Mouse (Mus musculus): Measurements from ENCODE around the gene Nid1. TPM values are rescaled to one million over a fixed set of nuclear protein-coding genes. Genes with fewer than 3 reads are reported as not detected.
"Not testable (repeated sequence)": the region's sequence is repeated elsewhere in the genome, so short reads cannot be mapped to it uniquely, and the experiment has no call there.

Gene Nid1
- 75.8 and 111 TPM in 2 replicates for polyA plus RNA-seq (2015; fragmentation: Nextera tagmentation; extraction: Ambion mirVana)

DNA sequence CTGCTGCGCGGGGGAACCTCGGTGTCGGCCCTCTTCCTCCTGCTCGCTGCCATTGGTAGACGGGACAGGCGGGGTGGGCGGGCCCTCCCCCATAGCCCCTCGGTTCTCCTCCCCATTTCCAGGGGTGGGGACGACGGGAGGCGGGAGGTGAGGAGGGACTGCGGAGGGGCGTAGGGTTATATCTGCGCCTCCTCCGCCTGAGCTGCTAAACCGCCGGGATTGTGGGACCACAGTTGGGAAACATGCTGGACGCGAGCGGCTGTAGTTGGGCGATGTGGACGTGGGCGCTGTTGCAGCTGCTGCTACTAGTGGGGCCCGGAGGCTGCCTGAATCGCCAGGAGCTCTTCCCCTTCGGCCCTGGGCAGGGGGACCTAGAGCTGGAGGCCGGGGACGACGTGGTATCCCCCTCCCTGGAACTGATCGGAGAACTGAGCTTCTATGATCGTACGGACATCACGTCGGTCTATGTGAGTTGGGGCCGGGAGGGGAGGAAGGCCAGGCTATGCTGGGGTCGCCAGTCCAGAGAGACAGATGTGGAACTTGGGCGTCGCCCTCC, at the start of gene Nid1:
Gene Nid1 (plus strand): TSS at position 92 of the 556 bp plus-strand sequence.
- H3K27ac ChIP-seq, result peak within 1 kb of the TSS; percentile 37; the same call in 1 of the 2 replicates
- H3K9ac ChIP-seq; H3K36me3 ChIP-seq; H3K9me3 ChIP-seq (replicated peaks); H3K27me3 ChIP-seq; H3K4me1 ChIP-seq (replicated peaks): not testable (repeated sequence)
- peak within 1 kb of the TSS; percentile 57 for H3K4me2 ChIP-seq
- H3K4me3 ChIP-seq, result peak within 1 kb of the TSS; percentile 44
- WGBS, result under 1% methylated on average over 27 of the region's 39 CpGs
- peak; percentile 85 for ATAC-seq (replicated peaks; ENCODE audit: insufficient number of reproducible peaks, insufficient read depth, low FRiP score, low read depth)

DNA sequence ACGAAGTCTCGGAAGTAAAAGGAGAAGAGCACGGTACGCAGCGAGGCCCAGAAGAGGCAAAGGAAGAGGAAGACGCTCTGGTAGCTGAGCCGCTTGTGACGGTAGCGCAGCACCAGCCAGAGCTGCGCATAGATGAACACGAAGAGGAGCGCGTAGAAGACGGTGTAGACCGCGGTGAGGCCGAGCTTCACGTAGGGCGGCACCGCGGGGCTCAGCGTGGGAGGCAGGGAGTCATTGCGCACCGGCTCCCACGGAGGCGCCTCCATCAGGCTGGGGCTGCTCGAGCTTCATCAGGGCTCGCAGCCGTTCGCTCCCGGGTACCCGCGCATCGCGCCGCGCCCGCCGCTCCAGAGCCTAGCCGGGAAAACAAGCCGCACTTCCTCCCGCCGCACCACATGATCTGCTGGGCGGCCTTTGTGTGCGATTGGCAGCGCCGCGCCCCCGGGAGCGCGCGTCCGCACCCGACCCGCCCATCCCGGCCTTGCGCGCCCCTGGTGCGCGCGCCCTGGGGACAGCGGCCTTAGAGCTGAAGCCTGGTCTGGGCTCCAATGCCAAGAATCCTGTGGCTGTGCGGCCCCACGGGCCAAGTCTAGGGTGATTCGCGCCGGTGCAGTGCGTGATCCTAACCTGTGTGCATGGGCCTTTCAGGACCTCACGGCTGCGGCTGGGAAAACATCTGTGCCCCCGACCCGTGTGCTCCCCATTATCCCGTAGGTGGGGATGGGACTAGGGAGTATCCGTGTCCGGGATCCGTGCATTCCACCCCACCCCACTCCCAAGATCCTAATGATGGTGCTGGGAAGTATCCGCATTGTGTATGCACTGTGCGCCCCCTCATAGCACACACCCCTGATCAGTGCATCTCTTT, 43.9 kb upstream of the Nid1 start, which contains the start of gene Gpr137b:
Gene Gpr137b (minus strand): TSS at position 787 of the 868 bp plus-strand sequence.
- not testable (repeated sequence) for H3K27ac ChIP-seq; H3K36me3 ChIP-seq; H3K9me3 ChIP-seq (replicated peaks); H3K27me3 ChIP-seq; H3K4me1 ChIP-seq (replicated peaks)
- Histone ChIP-seq H3K9ac (0 out of 2 replicates have a peak within 1 kb of the TSS, but pooled peaks have one; percentile 41), H3K4me2 (peak within 1 kb of the TSS; percentile 72), H3K4me3 (peak within 1 kb of the TSS; percentile 51)
- 0% methylated on average over 47 of the region's 78 CpGs for WGBS
- peak; percentile 84 for ATAC-seq (replicated peaks; ENCODE audit: insufficient number of reproducible peaks, insufficient read depth, low FRiP score, low read depth)

DNA sequence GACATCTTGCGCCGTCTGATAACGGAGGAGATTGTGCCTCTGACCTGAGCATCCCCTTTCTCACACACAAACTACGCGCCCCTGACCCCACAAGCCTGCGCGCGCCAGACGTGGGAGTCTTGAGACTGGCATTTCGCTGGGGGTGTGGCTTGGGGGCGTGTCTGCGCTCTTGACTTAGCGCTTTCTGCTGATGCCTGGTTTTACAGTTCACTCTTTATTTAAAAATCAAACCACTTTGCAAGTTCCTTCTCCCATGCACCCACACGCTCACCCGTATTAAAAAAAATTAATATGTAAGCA, 43.3 kb upstream of the Nid1 start:
- H3K27me3 ChIP-seq; H3K4me1 ChIP-seq (replicated peaks); H3K9ac ChIP-seq; H3K36me3 ChIP-seq; H3K9me3 ChIP-seq (replicated peaks); H3K27ac ChIP-seq: not testable (repeated sequence)
- H3K4me3 ChIP-seq, result peak overlapping the region; percentile 51
- peak overlapping the region; percentile 72 for H3K4me2 ChIP-seq
- WGBS, result under 1% methylated on average over 15 of the region's 15 CpGs
- ATAC-seq (replicated peaks; ENCODE audit: insufficient number of reproducible peaks, insufficient read depth, low FRiP score, low read depth), result peak; percentile 33; the same call in 1 of the 2 replicates

DNA sequence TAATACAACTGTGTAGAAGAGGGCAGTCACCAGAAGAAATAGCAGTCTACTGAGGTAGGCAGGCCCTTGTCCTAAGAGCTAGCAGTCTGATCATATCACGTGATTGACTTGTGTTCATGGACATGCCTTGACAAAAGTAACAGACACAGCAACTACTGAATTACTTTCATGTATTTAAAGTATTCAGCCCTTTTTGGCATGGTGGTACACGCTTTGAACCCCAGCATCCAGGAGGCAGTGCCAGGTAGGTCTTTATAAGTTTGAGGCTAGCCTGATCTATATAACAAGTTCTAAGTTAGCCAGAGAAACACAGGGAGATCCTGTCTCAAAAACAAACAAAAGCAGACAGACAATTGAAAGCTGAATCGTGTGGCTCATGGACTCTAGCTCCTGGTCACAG, 36.5 kb upstream of the Nid1 start:
- not testable (repeated sequence) for H3K4me2 ChIP-seq; H3K27ac ChIP-seq; ATAC-seq (replicated peaks; ENCODE audit: insufficient number of reproducible peaks, insufficient read depth, low FRiP score, low read depth); H3K9ac ChIP-seq; H3K9me3 ChIP-seq (replicated peaks); H3K4me1 ChIP-seq (replicated peaks); H3K36me3 ChIP-seq; H3K4me3 ChIP-seq; H3K27me3 ChIP-seq
- 66% methylated on average over 3 of the region's 3 CpGs for WGBS

DNA sequence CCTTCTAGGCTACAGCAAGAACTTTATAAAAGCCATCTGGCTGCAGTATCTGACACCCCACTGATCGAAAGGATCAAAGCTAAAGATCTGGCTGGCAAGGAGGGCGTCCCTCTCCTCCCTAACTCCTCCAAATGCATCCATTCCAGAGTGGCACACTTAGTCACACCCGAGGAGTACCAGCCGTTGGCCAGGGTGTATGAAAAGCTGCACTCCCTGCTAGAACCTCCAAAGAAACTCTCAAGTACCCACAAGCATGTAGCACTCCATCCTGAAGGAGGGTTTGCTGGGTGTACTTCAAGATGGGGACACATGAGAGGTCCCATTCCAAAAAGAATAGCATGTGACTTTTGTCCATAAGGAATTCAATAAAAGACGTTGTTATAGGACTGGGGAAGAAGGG, 34.5 kb upstream of the Nid1 start:
- 55% methylated on average over 5 of the region's 5 CpGs for WGBS
- H3K9ac ChIP-seq; H3K4me3 ChIP-seq; H3K27me3 ChIP-seq; H3K27ac ChIP-seq; H3K9me3 ChIP-seq (replicated peaks); H3K36me3 ChIP-seq; H3K4me1 ChIP-seq (replicated peaks); H3K4me2 ChIP-seq; ATAC-seq (replicated peaks; ENCODE audit: insufficient number of reproducible peaks, insufficient read depth, low FRiP score, low read depth): not testable (repeated sequence)

DNA sequence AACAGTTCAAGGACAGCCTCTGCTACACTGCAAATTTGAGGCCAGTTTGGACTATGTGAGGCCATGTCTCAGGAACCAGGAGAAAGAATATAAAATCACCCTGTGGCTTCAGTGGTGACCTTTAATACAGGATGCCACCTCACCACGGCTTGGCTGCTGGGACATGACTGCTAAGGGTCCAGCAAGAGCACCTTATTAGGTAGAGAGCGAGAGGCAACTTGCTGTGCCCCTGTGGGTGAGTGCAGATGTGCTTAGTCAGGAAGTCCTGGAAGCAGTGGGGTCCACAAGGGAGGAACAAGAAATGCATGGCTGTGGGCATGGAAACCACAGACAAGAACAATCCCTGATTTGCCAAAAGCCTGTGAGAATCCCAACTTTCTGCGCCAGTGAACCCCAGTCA, 34.0 kb upstream of the Nid1 start:
- not testable (repeated sequence) for H3K4me3 ChIP-seq; ATAC-seq (replicated peaks; ENCODE audit: insufficient number of reproducible peaks, insufficient read depth, low FRiP score, low read depth); H3K9me3 ChIP-seq (replicated peaks); H3K9ac ChIP-seq; H3K27me3 ChIP-seq; H3K27ac ChIP-seq; H3K36me3 ChIP-seq; H3K4me1 ChIP-seq (replicated peaks); H3K4me2 ChIP-seq
- 73% methylated on average over 3 of the region's 3 CpGs for WGBS

DNA sequence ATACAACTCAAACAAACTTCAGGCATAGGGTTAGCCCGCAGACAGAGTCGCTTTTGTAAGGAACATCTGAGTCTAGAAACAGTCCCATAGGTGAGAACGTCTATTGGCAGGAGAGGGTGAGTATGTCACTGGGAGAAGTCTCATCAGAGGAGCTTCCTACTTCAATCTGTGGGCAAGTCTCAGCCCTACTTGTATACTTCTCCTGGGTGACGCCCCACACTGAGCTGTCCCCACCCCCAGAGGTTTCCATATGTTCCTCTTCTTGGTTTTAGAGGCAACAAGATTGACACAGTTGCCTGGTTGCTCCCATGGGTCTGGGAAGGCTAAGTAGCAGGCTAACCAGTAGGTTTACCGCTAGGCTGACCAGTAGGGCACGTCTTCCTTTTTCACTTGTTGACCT, 33.5 kb upstream of the Nid1 start:
- H3K27ac ChIP-seq; H3K4me2 ChIP-seq; H3K36me3 ChIP-seq; H3K4me1 ChIP-seq (replicated peaks); H3K9ac ChIP-seq; H3K4me3 ChIP-seq; H3K9me3 ChIP-seq (replicated peaks); H3K27me3 ChIP-seq; ATAC-seq (replicated peaks; ENCODE audit: insufficient number of reproducible peaks, insufficient read depth, low FRiP score, low read depth): not testable (repeated sequence)
- WGBS, result 68% methylated on average over 5 of the region's 6 CpGs

DNA sequence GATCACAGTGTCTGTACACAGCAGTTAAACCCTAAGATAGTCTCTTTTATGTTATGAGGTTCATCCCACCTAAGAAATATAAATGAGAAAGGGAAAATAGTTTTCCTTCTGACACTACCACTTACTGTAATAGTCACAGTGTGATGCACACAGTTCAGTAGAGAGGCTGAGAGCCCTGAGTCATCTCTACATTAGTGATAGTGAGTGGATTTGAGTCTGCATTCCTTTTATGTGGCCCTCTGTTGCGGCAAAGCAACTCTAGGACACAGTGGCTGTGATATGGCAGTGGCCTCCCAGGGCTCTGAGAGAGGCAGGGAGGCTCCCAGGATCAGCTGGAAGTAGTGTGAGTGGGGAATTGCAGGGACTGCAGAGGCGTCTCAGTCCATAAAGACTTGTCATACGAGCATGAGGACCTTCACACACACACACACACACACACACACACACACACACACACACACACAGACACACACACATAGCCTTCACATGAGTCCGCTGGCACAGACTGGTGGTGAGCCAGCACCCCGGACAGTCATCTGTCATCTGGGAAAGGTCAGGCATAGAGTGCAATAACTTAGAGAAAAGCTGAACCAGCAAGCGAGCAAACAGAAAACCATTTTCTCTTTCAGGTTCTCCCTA, 32.7 kb upstream of the Nid1 start:
- WGBS, result 61% methylated on average over 6 of the region's 6 CpGs
- not testable (repeated sequence) for H3K4me1 ChIP-seq (replicated peaks); H3K27ac ChIP-seq; H3K36me3 ChIP-seq; H3K4me3 ChIP-seq; H3K27me3 ChIP-seq; H3K4me2 ChIP-seq; H3K9me3 ChIP-seq (replicated peaks); ATAC-seq (replicated peaks; ENCODE audit: insufficient number of reproducible peaks, insufficient read depth, low FRiP score, low read depth); H3K9ac ChIP-seq

DNA sequence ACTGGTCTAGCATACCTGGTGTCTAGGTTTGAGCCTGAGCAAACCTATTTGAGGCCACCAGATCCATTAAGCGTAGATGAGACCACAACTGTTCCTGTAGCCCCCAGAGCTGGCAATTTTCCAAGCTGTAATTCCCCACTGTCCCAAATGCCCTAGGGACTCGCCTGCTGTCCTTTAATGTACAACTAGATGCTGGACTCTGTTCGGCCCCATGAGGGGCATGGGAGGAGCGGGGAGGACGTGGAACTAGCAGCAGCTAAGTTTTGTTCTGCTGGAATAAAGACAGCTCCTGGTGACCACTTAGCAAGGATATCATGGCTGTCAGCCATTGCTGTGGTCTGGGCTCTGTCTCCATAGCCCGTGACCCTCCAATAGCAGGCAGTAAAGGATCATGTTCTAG, 31.8 kb upstream of the Nid1 start:
- H3K4me1 ChIP-seq (replicated peaks); H3K9me3 ChIP-seq (replicated peaks); ATAC-seq (replicated peaks; ENCODE audit: insufficient number of reproducible peaks, insufficient read depth, low FRiP score, low read depth); H3K36me3 ChIP-seq; H3K4me2 ChIP-seq; H3K27ac ChIP-seq; H3K27me3 ChIP-seq; H3K9ac ChIP-seq; H3K4me3 ChIP-seq: not testable (repeated sequence)
- WGBS, result no CpG with 5 or more reads among the region's 6 CpGs

DNA sequence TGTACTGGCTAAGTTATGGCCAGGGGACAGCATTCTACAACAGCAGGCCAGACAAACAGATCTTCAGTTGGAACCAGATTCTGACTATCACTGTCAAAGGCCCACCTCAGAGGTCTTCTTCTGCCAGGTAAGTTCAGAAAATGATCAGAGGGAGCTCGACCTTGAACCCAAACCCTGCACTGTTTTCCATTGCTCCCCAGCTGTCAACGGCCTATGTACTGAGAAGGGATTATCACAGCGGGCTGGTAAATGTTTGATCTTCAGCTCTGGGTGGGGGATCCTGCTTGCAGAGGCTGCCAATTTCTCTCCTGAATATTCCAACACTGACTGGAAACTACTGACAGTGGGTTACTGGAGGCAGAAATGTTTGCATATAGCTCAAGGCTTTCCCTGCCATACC, 23.1 kb upstream of the Nid1 start:
- Histone ChIP-seq H3K27ac (no peak overlapping the region), H3K9ac (no peak overlapping the region), H3K36me3 (no peaks in the 10 kb centered on the region), H3K4me1 (replicated peaks) (no peaks in the 10 kb centered on the region), H3K9me3 (replicated peaks) (no peaks in the 10 kb centered on the region), H3K4me3 (no peak overlapping the region), H3K27me3 (no peaks in the 10 kb centered on the region), H3K4me2 (no peak overlapping the region)
- 57% methylated on average over 3 of the region's 3 CpGs for WGBS
- ATAC-seq (replicated peaks; ENCODE audit: insufficient number of reproducible peaks, insufficient read depth, low FRiP score, low read depth), result no peak

DNA sequence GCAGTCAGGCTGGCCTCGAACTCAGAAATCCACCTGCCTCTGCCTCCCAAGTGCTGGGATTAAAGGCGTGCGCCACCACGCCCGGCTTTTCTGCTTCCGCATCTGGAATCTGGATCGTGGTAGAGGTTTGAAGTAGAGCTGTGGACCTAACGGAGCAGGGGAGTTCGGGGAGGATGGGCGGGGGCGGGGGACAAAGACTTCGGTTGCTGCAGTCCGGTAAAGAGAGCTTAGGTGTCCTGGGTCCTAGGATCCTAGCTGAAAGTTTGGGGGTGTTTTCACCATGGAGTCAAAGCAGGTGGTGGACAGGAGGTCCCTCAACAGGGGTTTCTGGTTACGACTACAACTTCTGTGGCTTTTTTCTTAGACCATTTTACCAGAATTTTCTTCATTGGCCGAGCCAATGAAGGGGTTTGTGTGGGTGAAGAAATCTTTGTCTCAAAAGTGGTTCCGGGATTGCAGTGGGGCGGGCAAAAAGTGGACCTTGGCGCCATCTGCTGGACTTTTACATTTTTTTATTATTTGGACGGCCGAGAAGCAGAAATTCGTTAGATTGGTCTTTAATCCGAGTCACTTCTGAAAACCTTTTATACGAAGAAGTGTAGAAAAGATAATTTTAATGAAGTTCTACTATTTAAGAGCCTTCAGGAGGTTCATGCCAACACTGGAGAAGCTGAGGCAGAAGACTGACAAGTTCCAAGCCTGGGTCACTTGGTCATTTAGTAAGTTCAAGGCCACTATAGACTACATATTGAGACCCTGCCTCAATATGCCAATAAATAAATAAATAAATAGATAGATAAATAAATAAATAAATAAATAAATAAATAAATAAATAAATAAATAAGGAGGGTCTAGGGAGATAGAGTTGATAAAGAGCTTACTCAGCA, 22.0 kb upstream of the Nid1 start:
- ATAC-seq (replicated peaks; ENCODE audit: insufficient number of reproducible peaks, insufficient read depth, low FRiP score, low read depth); H3K36me3 ChIP-seq; H3K27me3 ChIP-seq; H3K9me3 ChIP-seq (replicated peaks); H3K9ac ChIP-seq; H3K27ac ChIP-seq; H3K4me1 ChIP-seq (replicated peaks): not testable (repeated sequence)
- Histone ChIP-seq H3K4me2 (peak overlapping the region; percentile 52), H3K4me3 (peak overlapping the region; percentile 18; the same call in 1 of the 2 replicates)
- 33% methylated on average over 23 of the region's 23 CpGs for WGBS

Measured in heart, embryonic 15.5 days (tissue).